Mouse (Mus musculus): ENCODE data around the gene Tnfrsf11a.

Gene Tnfrsf11a

GRCm38 (mm10) chr1:105885575-105885974 lies 105.1 kb downstream of the Tnfrsf11a start:
- in situ Hi-C loops (cut with MboI; ENCODE audit: unreplicated experiment in 2 of 2): loop anchor here (25.0 kb wide), 3 partner anchors 852 to 927 kb away; no protein-coding TSS in a partner anchor

- in situ Hi-C loops (cut with MboI; ENCODE audit: unreplicated experiment in 2 of 2): loop anchor here (25.0 kb wide), 3 partner anchors 851 to 926 kb away; no protein-coding TSS in a partner anchor
These were observed 105.8 kb downstream of the Tnfrsf11a start for GRCm38 (mm10) chr1:105886358-105886757.

GRCm38 (mm10) chr1:105891032-105891725 lies 110.7 kb downstream of the Tnfrsf11a start:
- in situ Hi-C loops (cut with MboI; ENCODE audit: unreplicated experiment in 2 of 2): loop anchor here (5.0 to 25.0 kb wide), 6 partner anchors 261 to 921 kb away; no protein-coding TSS in a partner anchor

DNA sequence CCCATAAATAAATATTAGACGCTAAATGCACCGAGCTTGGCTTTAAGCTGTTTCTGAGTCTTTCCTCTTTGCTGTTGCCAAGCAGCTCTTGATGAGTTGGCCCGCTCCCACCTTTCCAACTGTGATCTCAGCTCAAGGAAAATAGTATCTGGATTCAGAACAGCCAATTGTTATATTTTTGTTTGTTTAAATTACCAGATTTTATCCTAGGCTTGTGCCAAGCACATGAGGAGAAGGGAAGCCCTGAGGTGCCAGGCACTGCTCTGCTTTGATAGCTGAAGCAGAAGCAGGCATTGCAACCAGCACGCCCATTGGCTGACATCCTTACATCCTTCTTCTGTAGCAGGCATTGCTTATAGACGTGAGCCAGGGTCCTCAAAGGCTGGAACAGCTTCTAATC lies 114.5 kb downstream of the Tnfrsf11a start:
- in situ Hi-C loops (cut with MboI; ENCODE audit: unreplicated experiment in 2 of 2): loop anchor here (10.0 to 25.0 kb wide), 4 partner anchors 500 to 917 kb away; no protein-coding TSS in a partner anchor

Data from v-Abl transformed pro-B cells (cell line).